Mouse (Mus musculus): ENCODE measurements around the gene Glt1d1. TPM values are rescaled to one million over a fixed set of nuclear protein-coding genes. Genes with fewer than 3 reads are reported as not detected.

The Glt1d1 gene
- polyA plus RNA-seq, 1 experiment from 2014 or later: 1.9 TPM

GRCm38 (mm10) chr5:127638177-127638576, 6.1 kb downstream of the Glt1d1 start:
- peaks cover 34% of the 10 kb centered on the region for H3K36me3 ChIP-seq (replicated peaks)
- peaks cover 19% of the 10 kb centered on the region for H3K9me3 ChIP-seq
- H3K27me3 ChIP-seq (ENCODE audit: poor library complexity, severe bottlenecking): peaks cover 6% of the 10 kb centered on the region; the same call in 1 of the 2 replicates
- no peak overlapping the region for H3K27ac ChIP-seq
- DNase-seq (ENCODE audit: extremely low spot score, low spot score): no peak
- H3K4me3 ChIP-seq: no peak overlapping the region
- H3K4me1 ChIP-seq: peaks cover 3% of the 10 kb centered on the region
- 91% methylated on average over 2 of the region's 2 CpGs for WGBS

- H3K27ac ChIP-seq: no peak overlapping the region
- no peaks in the 10 kb centered on the region for H3K27me3 ChIP-seq (ENCODE audit: poor library complexity, severe bottlenecking)
- H3K4me3 ChIP-seq: no peak overlapping the region
- H3K4me1 ChIP-seq: no peaks in the 10 kb centered on the region
- WGBS: 89% methylated on average over 6 of the region's 6 CpGs
- H3K9me3 ChIP-seq: peaks cover 23% of the 10 kb centered on the region
- peaks cover 43% of the 10 kb centered on the region for H3K36me3 ChIP-seq (replicated peaks)
- DNase-seq (ENCODE audit: extremely low spot score, low spot score): no peak
Measured at GRCm38 (mm10) chr5:127639067-127639605, 7.1 kb downstream of the Glt1d1 start.

GRCm38 (mm10) chr5:127639635-127640034, 7.6 kb downstream of the Glt1d1 start:
- 95% methylated on average over 13 of the region's 13 CpGs for WGBS
- no peak for DNase-seq (ENCODE audit: extremely low spot score, low spot score)

GRCm38 (mm10) chr5:127640359-127640758, 8.3 kb downstream of the Glt1d1 start:
- peaks cover 29% of the 10 kb centered on the region for H3K9me3 ChIP-seq
- no peak overlapping the region for H3K27ac ChIP-seq
- H3K4me1 ChIP-seq: no peaks in the 10 kb centered on the region
- peaks cover 55% of the 10 kb centered on the region for H3K36me3 ChIP-seq (replicated peaks)
- H3K4me3 ChIP-seq: no peak overlapping the region
- DNase-seq (ENCODE audit: extremely low spot score, low spot score): no peak
- H3K27me3 ChIP-seq (ENCODE audit: poor library complexity, severe bottlenecking): no peaks in the 10 kb centered on the region
- 90% methylated on average over 3 of the region's 3 CpGs for WGBS

More at GRCm38 (mm10) chr5:127639635-127640034, 7.6 kb downstream of the Glt1d1 start:
- H3K4me3 ChIP-seq: no peak overlapping the region
- H3K27me3 ChIP-seq (ENCODE audit: poor library complexity, severe bottlenecking): no peaks in the 10 kb centered on the region
- peaks cover 48% of the 10 kb centered on the region for H3K36me3 ChIP-seq (replicated peaks)
- H3K4me1 ChIP-seq: no peaks in the 10 kb centered on the region
- H3K9me3 ChIP-seq: peaks cover 28% of the 10 kb centered on the region
- no peak overlapping the region for H3K27ac ChIP-seq

- H3K4me3 ChIP-seq: no peak overlapping the region
- WGBS: 95% methylated on average over 15 of the region's 15 CpGs
- no peak for DNase-seq (ENCODE audit: extremely low spot score, low spot score)
- no peak overlapping the region for H3K27ac ChIP-seq
- H3K27me3 ChIP-seq (ENCODE audit: poor library complexity, severe bottlenecking): no peaks in the 10 kb centered on the region
- H3K4me1 ChIP-seq: no peaks in the 10 kb centered on the region
- H3K36me3 ChIP-seq (replicated peaks): peaks cover 59% of the 10 kb centered on the region
- peaks cover 29% of the 10 kb centered on the region for H3K9me3 ChIP-seq
Measured at GRCm38 (mm10) chr5:127641185-127641958, 9.3 kb downstream of the Glt1d1 start.

- Histone ChIP-seq H3K4me3 (no peak overlapping the region), H3K36me3 (replicated peaks) (peaks cover 52% of the 10 kb centered on the region), H3K27me3 (ENCODE audit: poor library complexity, severe bottlenecking) (no peaks in the 10 kb centered on the region), H3K4me1 (no peaks in the 10 kb centered on the region), H3K9me3 (peaks cover 20% of the 10 kb centered on the region), H3K27ac (no peak overlapping the region)
- DNase-seq (ENCODE audit: extremely low spot score, low spot score): no peak
- WGBS: 82% methylated on average over 6 of the region's 6 CpGs
Measured at GRCm38 (mm10) chr5:127648046-127648445, 16.0 kb downstream of the Glt1d1 start.

GRCm38 (mm10) chr5:127649077-127649476, 17.0 kb downstream of the Glt1d1 start:
- DNase-seq (ENCODE audit: extremely low spot score, low spot score): no peak
- H3K4me3 ChIP-seq: no peak overlapping the region
- no peaks in the 10 kb centered on the region for H3K4me1 ChIP-seq
- H3K9me3 ChIP-seq: peaks cover 18% of the 10 kb centered on the region
- H3K27ac ChIP-seq: no peak overlapping the region
- peaks cover 51% of the 10 kb centered on the region for H3K36me3 ChIP-seq (replicated peaks)
- no peaks in the 10 kb centered on the region for H3K27me3 ChIP-seq (ENCODE audit: poor library complexity, severe bottlenecking)

GRCm38 (mm10) chr5:127658257-127658656, 26.2 kb downstream of the Glt1d1 start:
- Histone ChIP-seq H3K27ac (no peak overlapping the region), H3K36me3 (replicated peaks) (peaks cover 40% of the 10 kb centered on the region), H3K4me1 (no peaks in the 10 kb centered on the region), H3K27me3 (ENCODE audit: poor library complexity, severe bottlenecking) (no peaks in the 10 kb centered on the region), H3K4me3 (no peak overlapping the region), H3K9me3 (peaks cover 9% of the 10 kb centered on the region)
- no peak for DNase-seq (ENCODE audit: extremely low spot score, low spot score)
- 89% methylated on average over 2 of the region's 2 CpGs for WGBS

GRCm38 (mm10) chr5:127659312-127659711, 27.2 kb downstream of the Glt1d1 start:
- no peak for DNase-seq (ENCODE audit: extremely low spot score, low spot score)
- H3K27me3 ChIP-seq (ENCODE audit: poor library complexity, severe bottlenecking): no peaks in the 10 kb centered on the region

GRCm38 (mm10) chr5:127660267-127660666, 28.2 kb downstream of the Glt1d1 start:
- Histone ChIP-seq H3K4me3 (no peak overlapping the region), H3K27ac (no peak overlapping the region), H3K36me3 (replicated peaks) (peaks cover 32% of the 10 kb centered on the region), H3K4me1 (no peaks in the 10 kb centered on the region), H3K9me3 (peaks cover 9% of the 10 kb centered on the region), H3K27me3 (ENCODE audit: poor library complexity, severe bottlenecking) (no peaks in the 10 kb centered on the region)
- WGBS: 72% methylated on average over 5 of the region's 5 CpGs
- no peak for DNase-seq (ENCODE audit: extremely low spot score, low spot score)

More at GRCm38 (mm10) chr5:127659312-127659711, 27.2 kb downstream of the Glt1d1 start:
- no peak overlapping the region for H3K4me3 ChIP-seq
- 96% methylated on average over 3 of the region's 3 CpGs for WGBS
- no peaks in the 10 kb centered on the region for H3K4me1 ChIP-seq
- peaks cover 9% of the 10 kb centered on the region for H3K9me3 ChIP-seq
- H3K27ac ChIP-seq: no peak overlapping the region
- peaks cover 32% of the 10 kb centered on the region for H3K36me3 ChIP-seq (replicated peaks)

GRCm38 (mm10) chr5:127660979-127661378, 28.9 kb downstream of the Glt1d1 start:
- Histone ChIP-seq H3K4me3 (no peak overlapping the region), H3K36me3 (replicated peaks) (peaks cover 30% of the 10 kb centered on the region), H3K27me3 (ENCODE audit: poor library complexity, severe bottlenecking) (no peaks in the 10 kb centered on the region), H3K4me1 (no peaks in the 10 kb centered on the region), H3K9me3 (peaks cover 9% of the 10 kb centered on the region), H3K27ac (no peak overlapping the region)
- DNase-seq (ENCODE audit: extremely low spot score, low spot score): no peak
- 94% methylated on average over 5 of the region's 5 CpGs for WGBS

- H3K9me3 ChIP-seq: peaks cover 16% of the 10 kb centered on the region; the same call in 1 of the 2 replicates
- 93% methylated on average over 8 of the region's 8 CpGs for WGBS
- H3K36me3 ChIP-seq (replicated peaks): peaks cover 27% of the 10 kb centered on the region
- H3K4me3 ChIP-seq: no peak overlapping the region
- peaks cover 12% of the 10 kb centered on the region for H3K4me1 ChIP-seq
- no peaks in the 10 kb centered on the region for H3K27me3 ChIP-seq (ENCODE audit: poor library complexity, severe bottlenecking)
- no peak for DNase-seq (ENCODE audit: extremely low spot score, low spot score)
- H3K27ac ChIP-seq: no peak overlapping the region
Measured at GRCm38 (mm10) chr5:127673913-127674312, 41.9 kb downstream of the Glt1d1 start.

- 96% methylated on average over 2 of the region's 2 CpGs for WGBS
- DNase-seq (ENCODE audit: extremely low spot score, low spot score): no peak
- H3K4me3 ChIP-seq: no peak overlapping the region
- no peaks in the 10 kb centered on the region for H3K4me1 ChIP-seq
- peaks cover 16% of the 10 kb centered on the region; the same call in 1 of the 2 replicates for H3K9me3 ChIP-seq
- H3K36me3 ChIP-seq (replicated peaks): peaks cover 29% of the 10 kb centered on the region
- no peaks in the 10 kb centered on the region for H3K27me3 ChIP-seq (ENCODE audit: poor library complexity, severe bottlenecking)
- H3K27ac ChIP-seq: no peak overlapping the region
Measured at GRCm38 (mm10) chr5:127677561-127677960, 45.5 kb downstream of the Glt1d1 start.
